Mouse (Mus musculus) brain, embryonic 14.5 days (tissue): ENCODE measurements around the gene Efcab9.

Experiments used
- CTCF ChIP-seq: fragments of 200-500 bp; IDR thresholded peaks from 2 replicates; pipeline ENCODE4 v1.5.1; 2012; ENCODE audit warnings: inconsistent platforms, mild to moderate bottlenecking, moderate library complexity, borderline replicate concordance; ENCODE audit not compliant: insufficient read depth, insufficient read length; ENCODE audit errors: extremely low read depth
- POLR2A ChIP-seq: fragments of 200-500 bp; IDR thresholded peaks from 2 replicates; pipeline ENCODE4 v1.6.1; 2012; ENCODE audit warnings: mild to moderate bottlenecking, inconsistent platforms, borderline replicate concordance; ENCODE audit not compliant: poor library complexity, insufficient read depth, insufficient read length, severe bottlenecking; ENCODE audit errors: extremely low read depth

- TF ChIP-seq CTCF (no peak), POLR2A (no peak)
Measured at GRCm38 (mm10) chr11:32533482-32534261, 1.8 kb upstream of the Efcab9 start.
